Mouse (Mus musculus): ENCODE results near the gene Cox4i1. TPM values are rescaled to one million over a fixed set of nuclear protein-coding genes. Genes with fewer than 3 reads are reported as not detected.

Cox4i1 gene
- polyA plus RNA-seq, 1 experiment from 2014 or later = 638 TPM

- Histone ChIP-seq H3K27me3 (ENCODE audit: control insufficient read depth, insufficient read depth, low read depth, low read length) (no peaks in the 10 kb centered on the region), H3K27ac (ENCODE audit: low read length) (no peak overlapping the region), H3K9me3 (replicated peaks; ENCODE audit: control insufficient read depth, low read length) (no peaks in the 10 kb centered on the region), H3K4me2 (ENCODE audit: low read depth, low read length) (no peak overlapping the region), H3K36me3 (ENCODE audit: control insufficient read depth, insufficient read depth) (no peaks in the 10 kb centered on the region), H3K4me3 (ENCODE audit: low read depth, low read length) (no peak overlapping the region), H3K9ac (ENCODE audit: low read depth, low read length) (no peak overlapping the region), H3K4me1 (ENCODE audit: control insufficient read depth, low read depth, low read length) (no peaks in the 10 kb centered on the region; the same call in 1 of the 2 replicates)
- WGBS (ENCODE audit: insufficient replicate concordance) = 75% methylated on average over 15 of the region's 15 CpGs
- ATAC-seq (ENCODE audit: low read depth) = no peak
These were observed 37.1 kb downstream of the Cox4i1 start for GRCm38 (mm10) chr8:120705163-120705562.

DNA sequence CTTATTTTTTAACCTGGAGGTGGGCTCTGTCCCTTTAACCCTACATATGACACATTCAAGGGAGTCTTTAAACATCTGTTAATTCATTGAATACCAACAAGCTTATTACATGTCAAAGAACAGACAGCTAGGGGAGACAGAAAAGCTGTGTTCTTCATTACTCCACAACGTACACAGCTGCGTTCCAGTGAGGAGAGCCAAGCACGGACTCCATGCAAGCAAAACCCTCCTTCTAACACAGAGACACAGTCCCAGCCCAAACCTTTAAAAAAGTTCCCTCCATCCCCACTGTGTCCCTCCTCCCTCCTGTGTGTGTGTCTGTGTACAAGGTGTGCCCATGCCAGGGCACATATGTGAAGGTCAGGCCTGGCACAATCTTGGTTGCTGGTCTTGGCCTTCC, 38.2 kb downstream of the Cox4i1 start:
- no peak for ATAC-seq (ENCODE audit: low read depth)
- Histone ChIP-seq H3K36me3 (ENCODE audit: control insufficient read depth, insufficient read depth) (no peaks in the 10 kb centered on the region), H3K9ac (ENCODE audit: low read depth, low read length) (no peak overlapping the region), H3K4me3 (ENCODE audit: low read depth, low read length) (no peak overlapping the region), H3K27ac (ENCODE audit: low read length) (no peak overlapping the region), H3K4me2 (ENCODE audit: low read depth, low read length) (no peak overlapping the region), H3K9me3 (replicated peaks; ENCODE audit: control insufficient read depth, low read length) (no peaks in the 10 kb centered on the region), H3K27me3 (ENCODE audit: control insufficient read depth, insufficient read depth, low read depth, low read length) (no peaks in the 10 kb centered on the region), H3K4me1 (ENCODE audit: control insufficient read depth, low read depth, low read length) (no peaks in the 10 kb centered on the region; the same call in 1 of the 2 replicates)
- 71% methylated on average over 3 of the region's 3 CpGs for WGBS (ENCODE audit: insufficient replicate concordance)

DNA sequence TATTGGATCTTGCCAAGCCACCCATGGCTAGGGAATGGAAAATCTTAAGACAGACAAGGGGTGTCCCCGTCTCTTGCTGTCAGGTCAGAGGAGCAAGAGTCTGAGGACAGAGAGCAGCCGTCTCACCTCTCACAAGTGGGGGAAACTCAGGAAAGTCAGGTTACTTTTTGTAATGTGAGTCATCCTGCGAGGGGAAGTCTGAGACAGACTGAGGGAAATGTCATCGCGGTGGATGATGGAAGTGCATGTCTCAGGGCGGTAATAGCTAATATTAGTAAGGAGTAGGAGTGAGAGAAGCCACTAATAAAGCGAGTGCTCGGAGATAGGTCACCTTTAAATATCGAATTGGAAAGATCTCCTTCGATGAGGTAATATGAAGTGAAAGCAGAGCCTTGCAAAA, 41.2 kb downstream of the Cox4i1 start:
- Histone ChIP-seq H3K4me2 (ENCODE audit: low read depth, low read length) (no peak overlapping the region), H3K27ac (ENCODE audit: low read length) (no peak overlapping the region), H3K4me3 (ENCODE audit: low read depth, low read length) (no peak overlapping the region), H3K27me3 (ENCODE audit: control insufficient read depth, insufficient read depth, low read depth, low read length) (no peaks in the 10 kb centered on the region), H3K36me3 (ENCODE audit: control insufficient read depth, insufficient read depth) (no peaks in the 10 kb centered on the region), H3K9me3 (replicated peaks; ENCODE audit: control insufficient read depth, low read length) (no peaks in the 10 kb centered on the region), H3K9ac (ENCODE audit: low read depth, low read length) (no peak overlapping the region), H3K4me1 (ENCODE audit: control insufficient read depth, low read depth, low read length) (no peaks in the 10 kb centered on the region)
- WGBS (ENCODE audit: insufficient replicate concordance) = 34% methylated on average over 10 of the region's 10 CpGs
- no peak for ATAC-seq (ENCODE audit: low read depth)

DNA sequence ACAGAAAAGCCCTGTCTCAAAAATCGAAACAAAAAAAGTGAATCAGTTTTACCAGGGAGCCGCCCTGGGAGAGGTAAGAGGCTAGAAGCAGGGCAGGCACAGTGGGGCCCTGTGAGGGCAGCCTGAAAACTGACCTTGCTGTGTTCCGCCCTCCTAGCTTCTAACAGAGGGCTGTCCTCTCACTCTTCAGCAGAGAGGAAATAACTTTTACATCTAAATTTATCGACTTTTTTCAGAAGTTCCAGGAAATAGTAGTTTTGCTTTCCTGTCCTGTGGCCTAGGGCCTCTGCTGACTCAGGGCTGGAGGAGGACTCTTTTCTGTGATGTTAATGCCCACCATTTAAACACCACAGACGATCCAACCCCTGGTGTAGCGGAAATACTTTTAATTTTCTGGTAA, 47.2 kb downstream of the Cox4i1 start:
- no peak overlapping the region for H3K4me3 ChIP-seq (ENCODE audit: low read depth, low read length)
- no peak for ATAC-seq (ENCODE audit: low read depth)
- H3K36me3 ChIP-seq (ENCODE audit: control insufficient read depth, insufficient read depth) = no peaks in the 10 kb centered on the region
- H3K9ac ChIP-seq (ENCODE audit: low read depth, low read length) = no peak overlapping the region
- no peaks in the 10 kb centered on the region for H3K4me1 ChIP-seq (ENCODE audit: control insufficient read depth, low read depth, low read length)
- H3K27ac ChIP-seq (ENCODE audit: low read length) = no peak overlapping the region
- WGBS (ENCODE audit: insufficient replicate concordance) = 29% methylated on average over 6 of the region's 6 CpGs
- H3K9me3 ChIP-seq (replicated peaks; ENCODE audit: control insufficient read depth, low read length) = no peaks in the 10 kb centered on the region
- no peak overlapping the region for H3K4me2 ChIP-seq (ENCODE audit: low read depth, low read length)
- H3K27me3 ChIP-seq (ENCODE audit: control insufficient read depth, insufficient read depth, low read depth, low read length) = no peaks in the 10 kb centered on the region

GRCm38 (mm10) chr8:120715996-120716680, 48.1 kb downstream of the Cox4i1 start:
- Histone ChIP-seq H3K4me2 (ENCODE audit: low read depth, low read length) (no peak overlapping the region), H3K4me1 (ENCODE audit: control insufficient read depth, low read depth, low read length) (no peaks in the 10 kb centered on the region), H3K9me3 (replicated peaks; ENCODE audit: control insufficient read depth, low read length) (no peaks in the 10 kb centered on the region), H3K9ac (ENCODE audit: low read depth, low read length) (no peak overlapping the region), H3K36me3 (ENCODE audit: control insufficient read depth, insufficient read depth) (no peaks in the 10 kb centered on the region), H3K27ac (ENCODE audit: low read length) (no peak overlapping the region), H3K27me3 (ENCODE audit: control insufficient read depth, insufficient read depth, low read depth, low read length) (no peaks in the 10 kb centered on the region), H3K4me3 (ENCODE audit: low read depth, low read length) (no peak overlapping the region)
- 54% methylated on average over 15 of the region's 15 CpGs for WGBS (ENCODE audit: insufficient replicate concordance)
- ATAC-seq (ENCODE audit: low read depth) = peak; percentile 41

DNA sequence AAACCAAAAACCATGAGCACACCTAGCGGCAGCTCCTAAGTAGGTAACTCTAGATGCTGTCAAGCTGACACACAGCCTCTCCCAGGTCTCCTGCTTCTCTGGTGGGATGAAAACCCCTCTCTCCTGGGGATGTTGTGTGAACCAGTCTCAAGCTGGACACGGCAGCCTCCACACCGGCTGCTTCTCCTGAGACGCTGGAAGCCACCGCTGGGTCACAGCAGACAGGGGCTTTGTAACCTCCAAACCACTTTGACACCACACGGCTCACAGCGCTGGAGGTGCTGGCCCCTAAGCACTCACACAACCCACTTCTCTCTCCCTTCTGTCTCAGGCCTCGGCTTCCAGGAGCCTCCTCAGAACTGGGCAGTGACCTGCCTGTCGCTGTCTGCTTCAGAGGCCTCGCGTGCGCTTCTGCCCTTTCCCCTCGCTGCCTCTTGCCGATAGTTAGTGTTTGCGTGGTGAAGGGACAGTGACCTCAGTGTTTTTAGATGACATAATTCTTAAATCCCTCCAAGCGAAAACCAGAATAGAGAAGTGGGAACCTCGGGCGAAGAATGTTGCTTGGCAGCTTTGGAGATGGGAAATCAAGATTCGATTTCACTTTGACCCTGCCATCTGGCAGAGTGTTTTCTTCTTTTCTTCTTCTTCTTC, 51.7 kb downstream of the Cox4i1 start:
- H3K4me1 ChIP-seq (ENCODE audit: control insufficient read depth, low read depth, low read length) = no peaks in the 10 kb centered on the region
- WGBS (ENCODE audit: insufficient replicate concordance) = 46% methylated on average over 19 of the region's 19 CpGs
- no peaks in the 10 kb centered on the region for H3K36me3 ChIP-seq (ENCODE audit: control insufficient read depth, insufficient read depth)
- no peak for ATAC-seq (ENCODE audit: low read depth)
- no peaks in the 10 kb centered on the region for H3K27me3 ChIP-seq (ENCODE audit: control insufficient read depth, insufficient read depth, low read depth, low read length)
- no peak overlapping the region for H3K4me2 ChIP-seq (ENCODE audit: low read depth, low read length)
- H3K9me3 ChIP-seq (replicated peaks; ENCODE audit: control insufficient read depth, low read length) = no peaks in the 10 kb centered on the region
- H3K4me3 ChIP-seq (ENCODE audit: low read depth, low read length) = no peak overlapping the region
- H3K9ac ChIP-seq (ENCODE audit: low read depth, low read length) = no peak overlapping the region
- H3K27ac ChIP-seq (ENCODE audit: low read length) = no peak overlapping the region

DNA sequence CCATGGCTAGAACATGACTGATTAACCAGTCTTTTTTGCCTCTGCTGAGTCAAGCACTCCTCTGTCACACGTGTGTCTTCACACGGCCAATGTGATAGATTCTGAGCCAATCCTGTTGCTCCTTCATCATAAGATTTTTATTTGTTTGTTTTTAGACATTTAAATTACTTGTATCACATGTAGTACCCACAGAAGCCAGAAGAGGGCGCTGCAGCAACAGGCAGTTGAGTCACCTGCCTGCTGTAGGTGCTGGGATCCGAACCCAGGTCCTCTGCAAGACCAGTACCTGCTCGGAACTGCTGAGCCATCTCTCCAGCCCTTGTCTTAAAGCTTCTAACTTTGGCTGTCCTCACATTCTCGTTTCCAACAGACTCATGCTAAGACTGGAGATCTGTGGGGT, 55.0 kb downstream of the Cox4i1 start:
- no peaks in the 10 kb centered on the region for H3K9me3 ChIP-seq (replicated peaks; ENCODE audit: control insufficient read depth, low read length)
- no peak overlapping the region for H3K4me3 ChIP-seq (ENCODE audit: low read depth, low read length)
- H3K27ac ChIP-seq (ENCODE audit: low read length) = no peak overlapping the region
- H3K4me1 ChIP-seq (ENCODE audit: control insufficient read depth, low read depth, low read length) = no peaks in the 10 kb centered on the region; the same call in 1 of the 2 replicates
- H3K36me3 ChIP-seq (ENCODE audit: control insufficient read depth, insufficient read depth) = no peaks in the 10 kb centered on the region
- H3K4me2 ChIP-seq (ENCODE audit: low read depth, low read length) = no peak overlapping the region
- ATAC-seq (ENCODE audit: low read depth) = no peak
- 55% methylated on average over 6 of the region's 6 CpGs for WGBS (ENCODE audit: insufficient replicate concordance)
- no peak overlapping the region for H3K9ac ChIP-seq (ENCODE audit: low read depth, low read length)
- H3K27me3 ChIP-seq (ENCODE audit: control insufficient read depth, insufficient read depth, low read depth, low read length) = no peaks in the 10 kb centered on the region

Other genes with a start within 250 kb of the Cox4i1 start
- gene Gins2, start 78.9 kb upstream of the Cox4i1 start, polyA plus RNA-seq (2015; fragmentation: Nextera tagmentation; extraction: Ambion mirVana) = 40.6 and 43.3 TPM in 2 replicates
- 1.4 and 1.7 TPM in 2 replicates for gene 1190005I06Rik, start 20.6 kb upstream of the Cox4i1 start, polyA plus RNA-seq (2015; fragmentation: Nextera tagmentation; extraction: Ambion mirVana)
- gene Gm27021, start 143 bp upstream of the Cox4i1 start, polyA plus RNA-seq (2015; fragmentation: Nextera tagmentation; extraction: Ambion mirVana) = 0.15 and 0.23 TPM in 2 replicates
- gene Emc8, start 351 bp downstream of the Cox4i1 start, polyA plus RNA-seq (2015; fragmentation: Nextera tagmentation; extraction: Ambion mirVana) = 83.1 and 93.1 TPM in 2 replicates
- 17.4 and 18.9 TPM in 2 replicates for gene Irf8, start 68.1 kb downstream of the Cox4i1 start, polyA plus RNA-seq (2015; fragmentation: Nextera tagmentation; extraction: Ambion mirVana)

All from liver, embryonic 16.5 days (tissue).